In the genomic region with DNA sequence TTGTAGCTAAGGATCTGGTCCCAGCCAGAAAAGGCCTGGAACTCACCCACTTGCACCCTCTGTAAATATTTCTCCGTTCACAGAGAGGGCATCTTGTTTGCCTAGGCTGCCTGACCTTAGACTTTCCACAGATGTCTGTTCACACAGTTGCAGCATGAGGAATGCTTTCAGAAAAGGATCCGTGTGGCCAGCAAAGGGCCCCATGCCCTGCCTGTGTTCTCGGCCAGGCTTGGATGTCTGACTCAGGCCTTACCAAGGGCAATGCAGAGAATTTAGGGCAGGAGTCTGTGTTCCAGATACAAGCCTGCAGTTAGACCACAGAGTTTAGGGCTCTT, we compare ENCODE assay signal across 11 mouse cellular contexts. TPM values are rescaled to one million over a fixed set of nuclear protein-coding genes. Genes with fewer than 3 reads are reported as not detected.
DNase-seq lines count a peak whose midpoint lies in the region; ATAC-seq lines count a peak whose summit lies in the region.
"Had no signal": no experiment of that assay in that cellular context is flagged by ENCODE, and none has a peak within 500 bp of the region (broad histone marks: within the 10 kb centered on the region; RNA-seq: fewer than 3 reads in every experiment).

No protein-coding gene starts in this region.

- H3K4me1 ChIP-seq in heart, embryonic 13.5 days = peaks cover 48% of the 10 kb centered on the region
- no peaks in the 10 kb centered on the region for H3K4me1 ChIP-seq in midbrain, embryonic 16.5 days (ENCODE audit: control insufficient read depth, insufficient read depth, low read length)
- H3K4me1 ChIP-seq in midbrain, embryonic 11.5 days (ENCODE audit: control insufficient read depth, insufficient read depth, low read length) = no peaks in the 10 kb centered on the region
- H3K4me1 ChIP-seq in hindbrain, embryonic 16.5 days (ENCODE audit: control insufficient read depth, insufficient read depth, low read depth, low read length) = peaks cover 3% of the 10 kb centered on the region; the same call in 1 of the 2 replicates

- WGBS in heart, embryonic 13.5 days = 60% methylated on average over 3 of the region's 3 CpGs
- 86% methylated on average over 3 of the region's 3 CpGs for WGBS in midbrain, embryonic 16.5 days
- 87% methylated on average over 3 of the region's 3 CpGs for WGBS in midbrain, embryonic 11.5 days
- WGBS in hindbrain, embryonic 16.5 days = 70% methylated on average over 3 of the region's 3 CpGs

- no peaks in the 10 kb centered on the region for H3K9me3 ChIP-seq in heart, embryonic 13.5 days
- no peaks in the 10 kb centered on the region for H3K9me3 ChIP-seq in midbrain, embryonic 16.5 days (replicated peaks; ENCODE audit: control insufficient read depth, low read length, poor library complexity, severe bottlenecking)
- H3K9me3 ChIP-seq in midbrain, embryonic 11.5 days (ENCODE audit: control insufficient read depth, low read length) = no peaks in the 10 kb centered on the region
- no peaks in the 10 kb centered on the region for H3K9me3 ChIP-seq in hindbrain, embryonic 16.5 days (ENCODE audit: control insufficient read depth, low read length)

- peak overlapping the region; percentile 66 for H3K27ac ChIP-seq in heart, embryonic 13.5 days (replicated peaks)
- H3K27ac ChIP-seq in midbrain, embryonic 16.5 days (ENCODE audit: low read length) = 0 out of 2 replicates have a peak overlapping the region, but pooled peaks have one; percentile 28
- no peak overlapping the region for H3K27ac ChIP-seq in midbrain, embryonic 11.5 days (ENCODE audit: low read depth, low read length)
- peak overlapping the region; percentile 2; the same call in 1 of the 2 replicates for H3K27ac ChIP-seq in hindbrain, embryonic 16.5 days (ENCODE audit: low read depth, low read length)

- intact Hi-C loops in heart, postnatal 14 days (cut with DNase I) = no loop called here

- no peak for DNase-seq in heart, postnatal 14 days
- no peak for DNase-seq in midbrain, embryonic 11.5 days (ENCODE audit: low spot score, missing footprints)
- no peak for DNase-seq in embryo, embryonic 10.5 days (ENCODE audit: low spot score)
- DNase-seq in left cerebral cortex, adult 8-10 months (ENCODE audit: low spot score in 2 of 2) = no peak
- DNase-seq: cerebellum, adult 9-10 months had no signal

- peaks cover 91% of the 10 kb centered on the region for H3K36me3 ChIP-seq in heart, embryonic 13.5 days
- peaks cover 29% of the 10 kb centered on the region for H3K36me3 ChIP-seq in midbrain, embryonic 16.5 days (ENCODE audit: control insufficient read depth, insufficient read depth, low read length)
- no peaks in the 10 kb centered on the region; the same call in 1 of the 2 replicates for H3K36me3 ChIP-seq in midbrain, embryonic 11.5 days (ENCODE audit: control insufficient read depth, insufficient read depth, low read length)
- peaks cover 26% of the 10 kb centered on the region for H3K36me3 ChIP-seq in hindbrain, embryonic 16.5 days (ENCODE audit: control insufficient read depth, insufficient read depth, low read length)

- H3K9ac ChIP-seq in heart, embryonic 13.5 days = peak overlapping the region; percentile 14; the same call in 1 of the 2 replicates
- H3K9ac ChIP-seq in midbrain, embryonic 16.5 days (ENCODE audit: low read depth, low read length) = no peak overlapping the region
- H3K9ac ChIP-seq in midbrain, embryonic 11.5 days (ENCODE audit: low read length) = no peak overlapping the region
- H3K9ac ChIP-seq in hindbrain, embryonic 16.5 days (ENCODE audit: low read depth, low read length) = no peak overlapping the region

- H3K4me2 ChIP-seq in heart, embryonic 13.5 days = no peak overlapping the region
- H3K4me2 ChIP-seq in midbrain, embryonic 16.5 days (ENCODE audit: low read length) = no peak overlapping the region
- H3K4me2 ChIP-seq in midbrain, embryonic 11.5 days = no peak overlapping the region
- H3K4me2 ChIP-seq in hindbrain, embryonic 16.5 days (ENCODE audit: low read length) = no peak overlapping the region

- no peak overlapping the region for H3K4me3 ChIP-seq in heart, embryonic 13.5 days
- H3K4me3 ChIP-seq in midbrain, embryonic 16.5 days (ENCODE audit: low read depth, low read length) = no peak overlapping the region
- no peak overlapping the region for H3K4me3 ChIP-seq in midbrain, embryonic 11.5 days (ENCODE audit: low read depth, low read length)
- no peak overlapping the region for H3K4me3 ChIP-seq in hindbrain, embryonic 16.5 days (ENCODE audit: low read length)

- ATAC-seq in heart, embryonic 13.5 days (ENCODE audit: extremely low read depth, insufficient number of reproducible peaks, low FRiP score, low TSS enrichment) = no peak
- no peak for ATAC-seq in midbrain, embryonic 16.5 days
- ATAC-seq in midbrain, embryonic 11.5 days (ENCODE audit: low FRiP score) = no peak
- peak; percentile 7; the same call in 1 of the 2 replicates for ATAC-seq in hindbrain, embryonic 16.5 days

- no peaks in the 10 kb centered on the region for H3K27me3 ChIP-seq in heart, embryonic 13.5 days (replicated peaks)
- H3K27me3 ChIP-seq in midbrain, embryonic 16.5 days (ENCODE audit: control insufficient read depth, insufficient read depth, low read depth, low read length) = no peaks in the 10 kb centered on the region
- H3K27me3 ChIP-seq in midbrain, embryonic 11.5 days (ENCODE audit: control insufficient read depth, insufficient read depth, low read length) = no peaks in the 10 kb centered on the region
- no peaks in the 10 kb centered on the region for H3K27me3 ChIP-seq in hindbrain, embryonic 16.5 days (replicated peaks; ENCODE audit: control insufficient read depth, insufficient read depth, low read length)

RNA-seq across cellular contexts. Expression of gene Gm45521, which starts 13.3 kb away (rescaled TPM):
- not detected in 2 replicates for polyA plus RNA-seq in heart, embryonic 13.5 days (2015; fragmentation: Nextera tagmentation; extraction: Ambion mirVana)
- not detected for total RNA-seq in heart, postnatal 14 days (2021)
- 0.48 and 0.99 TPM in 2 replicates for polyA plus RNA-seq in midbrain, embryonic 16.5 days (2015; fragmentation: Nextera tagmentation; extraction: Ambion mirVana)
- polyA plus RNA-seq in midbrain, embryonic 11.5 days (2014; fragmentation: Nextera tagmentation; extraction: Ambion mirVana) = 0.36 TPM in 1 of 2 replicates, not detected in the other
- polyA plus RNA-seq in hindbrain, embryonic 16.5 days (2015; fragmentation: Nextera tagmentation; extraction: Ambion mirVana) = 0.40 TPM in 1 of 2 replicates, not detected in the other
- total RNA-seq in left cerebral cortex, adult 8-10 months (2022) = under 1 TPM in 1 of 4 experiments, not detected in 3; 0.59 TPM
- total RNA-seq: granulocyte monocyte progenitor cell, adult 5-6 weeks; megakaryocyte progenitor cell, adult 5-6 weeks had no signal

RNA-seq across cellular contexts. Expression of gene Dnase1l3, which starts 50.6 kb away (rescaled TPM):
- 0.05 and 0.13 TPM in 2 replicates for polyA plus RNA-seq in heart, embryonic 13.5 days (2015; fragmentation: Nextera tagmentation; extraction: Ambion mirVana)
- total RNA-seq in heart, postnatal 14 days (2021) = under 1 TPM in 1 of 2 experiments, not detected in 1; 0.27 TPM
- polyA plus RNA-seq in midbrain, embryonic 16.5 days (2015; fragmentation: Nextera tagmentation; extraction: Ambion mirVana) = 0.04 and 0.07 TPM in 2 replicates
- polyA plus RNA-seq in midbrain, embryonic 11.5 days (2014; fragmentation: Nextera tagmentation; extraction: Ambion mirVana) = 0.07 and 0.23 TPM in 2 replicates
- 0.05 and 0.08 TPM in 2 replicates for polyA plus RNA-seq in hindbrain, embryonic 16.5 days (2015; fragmentation: Nextera tagmentation; extraction: Ambion mirVana)
- total RNA-seq in left cerebral cortex, adult 8-10 months (2022) = under 1 TPM in 1 of 4 experiments, not detected in 3; 0.07 TPM
- total RNA-seq: left cerebral cortex, postnatal 10 days had no signal

RNA-seq across cellular contexts. Expression of gene Abhd6, which starts 58.9 kb away (rescaled TPM):
- 10.4 and 12.5 TPM in 2 replicates for polyA plus RNA-seq in heart, embryonic 13.5 days (2015; fragmentation: Nextera tagmentation; extraction: Ambion mirVana)
- total RNA-seq in heart, postnatal 14 days (2021) = 1 to 10 TPM; 7.6 to 8.8 TPM
- 42.8 and 42.9 TPM in 2 replicates for polyA plus RNA-seq in midbrain, embryonic 16.5 days (2015; fragmentation: Nextera tagmentation; extraction: Ambion mirVana)
- polyA plus RNA-seq in midbrain, embryonic 11.5 days (2014; fragmentation: Nextera tagmentation; extraction: Ambion mirVana) = 15.6 and 16.5 TPM in 2 replicates
- polyA plus RNA-seq in hindbrain, embryonic 16.5 days (2015; fragmentation: Nextera tagmentation; extraction: Ambion mirVana) = 39.3 and 42.5 TPM in 2 replicates
- 10 to 100 TPM; 55.1 to 60.3 (median 55.6) TPM for total RNA-seq in left cerebral cortex, adult 8-10 months (2022)
